Mouse (Mus musculus) WW6 (cell line): ENCODE measurements at regions not wholly inside any gene's neighbourhood (a gene's known extent, or its start where the extent isn't known, plus 50 kb on each side); places are given as distances from the start of the nearest gene placed in this dataset.

Experiments
- DNase-seq: peaks from one replicate; pipeline ENCODE4 v3.0.0-alpha.2; 2013; ENCODE audit warnings: low read depth, low spot score

- DNase-seq, result no peak
Observed at GRCm38 (mm10) chr11:111820356-111820755, 754.4 kb downstream of the Kcnj2 start.

GRCm38 (mm10) chr11:111828455-111828854, 762.5 kb downstream of the Kcnj2 start:
- no peak for DNase-seq

GRCm38 (mm10) chr11:111838996-111839395, 773.0 kb downstream of the Kcnj2 start:
- DNase-seq, result no peak

- DNase-seq, result peak; percentile 63
Observed at GRCm38 (mm10) chr11:111843728-111844258, 777.8 kb downstream of the Kcnj2 start.

- peak; percentile 33 for DNase-seq
Observed at GRCm38 (mm10) chr11:111844382-111845027, 778.5 kb downstream of the Kcnj2 start.

- no peak for DNase-seq
Observed at GRCm38 (mm10) chr11:111857288-111857687, 791.3 kb downstream of the Kcnj2 start.

GRCm38 (mm10) chr11:111858111-111858510, 792.1 kb downstream of the Kcnj2 start:
- DNase-seq, result no peak

- DNase-seq, result no peak
Observed at GRCm38 (mm10) chr11:111865143-111865542, 799.2 kb downstream of the Kcnj2 start.

- DNase-seq, result no peak
Observed at GRCm38 (mm10) chr11:111875406-111875805, 809.4 kb downstream of the Kcnj2 start.

GRCm38 (mm10) chr11:111880146-111880545, 814.2 kb downstream of the Kcnj2 start:
- no peak for DNase-seq

- no peak for DNase-seq
Observed at GRCm38 (mm10) chr11:111890026-111890425, 824.1 kb downstream of the Kcnj2 start.

GRCm38 (mm10) chr11:111893861-111894260, 827.9 kb downstream of the Kcnj2 start:
- no peak for DNase-seq

- DNase-seq, result no peak
Observed at GRCm38 (mm10) chr11:111895221-111896200, 829.5 kb downstream of the Kcnj2 start.

- DNase-seq, result no peak
Observed at GRCm38 (mm10) chr11:111897001-111897400, 831.0 kb downstream of the Kcnj2 start.

- DNase-seq, result no peak
Observed at GRCm38 (mm10) chr11:111904086-111904485, 838.1 kb downstream of the Kcnj2 start.

- DNase-seq, result no peak
Observed at GRCm38 (mm10) chr11:111913891-111914290, 847.9 kb downstream of the Kcnj2 start.

- no peak for DNase-seq
Observed at GRCm38 (mm10) chr11:111926336-111926735, 855.7 kb upstream of the Sox9 start.

GRCm38 (mm10) chr11:111929366-111929765, 852.7 kb upstream of the Sox9 start:
- DNase-seq, result no peak

GRCm38 (mm10) chr11:111932052-111932451, 850.0 kb upstream of the Sox9 start:
- DNase-seq, result no peak

GRCm38 (mm10) chr11:111944282-111944681, 837.7 kb upstream of the Sox9 start:
- no peak for DNase-seq

- DNase-seq, result no peak
Observed at GRCm38 (mm10) chr11:111945806-111946205, 836.2 kb upstream of the Sox9 start.

GRCm38 (mm10) chr11:111947671-111948070, 834.4 kb upstream of the Sox9 start:
- no peak for DNase-seq
